Mouse (Mus musculus): ENCODE results near the gene Poc1a.

GRCm38 (mm10) chr9:106373973-106374372, 93.1 kb downstream of the Poc1a start:
- TF ChIP-seq POLR2A (IDR thresholded peaks at IDR 0.05; ENCODE audit: control insufficient read depth, low read depth, low read length) (no peak), CTCF (IDR thresholded peaks at IDR 0.05; ENCODE audit: control insufficient read depth, insufficient read depth, insufficient replicate concordance, low read depth, low read length) (no peak)
